Mouse (Mus musculus) neural tube, embryonic 12.5 days (tissue): ENCODE results near the gene Plekhm3. TPM values are rescaled to one million over a fixed set of nuclear protein-coding genes. Genes with fewer than 3 reads are reported as not detected.

ENCODE experiments used
- ATAC-seq: fragments of 200-750 bp; cut with Nextera tagmentation; 2 replicates; pipeline ENCODE4 v1.8.0; 2017; ENCODE audit warnings: low read depth, mild to moderate bottlenecking, moderate TSS enrichment, moderate library complexity; ENCODE audit not compliant: low FRiP score
- H3K27ac ChIP-seq: fragments of 300-500 bp; sonication (generic); 2 replicates; pipeline ENCODE4 v1.5.1; 2016
- H3K27me3 ChIP-seq: fragments of 300-500 bp; sonication (generic); replicated peaks from 2 replicates; pipeline ENCODE4 v1.6.1; 2016; ENCODE audit warnings: mild to moderate bottlenecking
- H3K36me3 ChIP-seq: fragments of 300-500 bp; sonication (generic); 2 replicates; pipeline ENCODE4 v1.6.1; 2016; ENCODE audit warnings: mild to moderate bottlenecking
- H3K4me1 ChIP-seq: fragments of 300-500 bp; sonication (generic); 2 replicates; pipeline ENCODE4 v1.6.1; 2016
- H3K4me2 ChIP-seq: fragments of 300-500 bp; sonication (generic); replicated peaks from 2 replicates; pipeline ENCODE4 v1.6.1; 2016; ENCODE audit warnings: mild to moderate bottlenecking
- H3K4me3 ChIP-seq: fragments of 300-500 bp; sonication (generic); 2 replicates; pipeline ENCODE4 v1.5.1; 2016
- H3K9ac ChIP-seq: fragments of 300-500 bp; sonication (generic); 2 replicates; pipeline ENCODE4 v1.6.1; 2016; ENCODE audit warnings: mild to moderate bottlenecking
- H3K9me3 ChIP-seq: fragments of 300-500 bp; sonication (generic); 2 replicates; pipeline ENCODE4 v1.6.1; 2016; ENCODE audit warnings: mild to moderate bottlenecking
- WGBS: fragments of 180-500 bp; shearing (Covaris S2); methylation state at CpG from one replicate; pipeline ENCODE4 v1.1.7; 2016; 5-methylcytosine and 5-hydroxymethylcytosine counted together
- polyA plus RNA-seq: library from polyadenylated mRNA; unstranded; fragments of >200 nt; fragmentation: Nextera tagmentation; extraction: Ambion mirVana; gene quantifications from 2 replicates; pipeline ENCODE4 v1.2.1, GENCODE M21; 2016

The Plekhm3 gene
- polyA plus RNA-seq, 1 experiment from 2014 or later, result 13.2 TPM

DNA sequence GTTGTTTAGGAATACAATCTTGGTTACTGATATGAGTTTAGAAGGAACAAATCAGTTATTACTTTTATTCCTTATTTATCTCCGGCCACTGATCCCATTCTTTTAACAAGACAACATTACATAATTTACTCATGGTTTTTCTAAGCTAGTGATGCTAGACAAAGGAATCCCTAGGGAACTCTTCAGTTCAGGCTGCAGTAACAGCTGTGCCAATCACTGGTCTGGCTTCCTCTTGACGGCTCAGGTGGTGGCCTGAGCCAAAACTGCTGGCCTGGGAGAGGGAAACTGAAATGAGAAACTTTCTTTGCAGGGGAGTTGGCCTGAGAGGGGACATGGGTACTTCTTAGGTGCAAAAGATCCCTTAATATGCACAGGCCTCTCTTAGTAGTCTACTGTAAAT is 151.4 kb downstream of the Plekhm3 start:
- H3K9ac ChIP-seq, result no peak overlapping the region
- H3K4me1 ChIP-seq, result peaks cover 4% of the 10 kb centered on the region
- ATAC-seq, result no peak
- no peaks in the 10 kb centered on the region for H3K36me3 ChIP-seq
- H3K27ac ChIP-seq, result no peak overlapping the region
- WGBS, result 52% methylated on average over 2 of the region's 2 CpGs
- no peaks in the 10 kb centered on the region for H3K27me3 ChIP-seq
- no peaks in the 10 kb centered on the region for H3K9me3 ChIP-seq
- no peak overlapping the region for H3K4me2 ChIP-seq
- H3K4me3 ChIP-seq, result no peak overlapping the region

DNA sequence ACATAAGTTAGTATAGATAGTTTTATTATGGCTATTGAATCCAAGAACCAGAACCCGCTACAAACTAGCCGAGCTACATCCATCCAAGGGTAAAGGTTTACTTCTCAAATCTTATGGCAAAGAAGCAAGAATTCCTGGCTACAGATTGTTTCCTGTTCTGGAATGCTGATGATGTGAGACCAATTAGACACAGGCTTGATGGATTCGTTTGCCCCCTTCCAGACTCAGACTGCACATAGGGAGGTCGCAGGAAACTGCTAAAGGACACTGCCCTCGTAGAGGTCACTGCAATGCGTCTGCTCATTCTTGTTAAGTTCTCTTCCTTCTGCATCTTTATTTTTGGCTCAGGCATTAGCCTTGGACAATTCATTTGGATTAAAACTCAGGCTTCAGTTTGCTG is 154.0 kb downstream of the Plekhm3 start:
- no peak overlapping the region for H3K4me2 ChIP-seq
- no peak overlapping the region for H3K27ac ChIP-seq
- no peak for ATAC-seq
- H3K36me3 ChIP-seq, result no peaks in the 10 kb centered on the region
- no peaks in the 10 kb centered on the region for H3K27me3 ChIP-seq
- no peak overlapping the region for H3K4me3 ChIP-seq
- peaks cover 4% of the 10 kb centered on the region for H3K4me1 ChIP-seq
- no peak overlapping the region for H3K9ac ChIP-seq
- WGBS, result 68% methylated on average over 6 of the region's 6 CpGs
- no peaks in the 10 kb centered on the region for H3K9me3 ChIP-seq

DNA sequence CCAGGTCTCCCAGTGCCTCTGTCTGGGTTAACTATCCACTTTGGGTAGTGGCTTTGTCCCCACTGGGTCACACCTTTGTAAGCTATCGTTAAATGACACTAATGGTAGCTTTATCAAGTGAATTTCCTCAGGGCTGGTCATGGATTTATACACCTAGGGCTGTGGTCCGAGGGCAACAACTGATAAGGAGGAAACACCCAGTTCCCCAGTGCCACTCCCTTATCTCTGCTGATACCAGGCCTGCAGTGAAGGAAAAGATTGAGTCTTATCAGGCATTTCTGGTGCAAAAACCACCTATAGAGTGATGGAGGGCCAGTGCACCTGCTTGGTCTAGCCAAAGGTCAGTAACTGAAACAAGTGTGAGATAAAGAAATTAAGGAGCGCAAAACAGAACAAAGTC is 159.0 kb downstream of the Plekhm3 start:
- H3K4me1 ChIP-seq, result peaks cover 11% of the 10 kb centered on the region; the same call in 1 of the 2 replicates
- no peak overlapping the region for H3K4me3 ChIP-seq
- H3K9me3 ChIP-seq, result no peaks in the 10 kb centered on the region
- H3K36me3 ChIP-seq, result peaks cover 10% of the 10 kb centered on the region; the same call in 1 of the 2 replicates
- no peaks in the 10 kb centered on the region for H3K27me3 ChIP-seq
- H3K4me2 ChIP-seq, result no peak overlapping the region
- no peak overlapping the region for H3K27ac ChIP-seq
- 86% methylated on average over 3 of the region's 3 CpGs for WGBS
- no peak for ATAC-seq
- H3K9ac ChIP-seq, result no peak overlapping the region

DNA sequence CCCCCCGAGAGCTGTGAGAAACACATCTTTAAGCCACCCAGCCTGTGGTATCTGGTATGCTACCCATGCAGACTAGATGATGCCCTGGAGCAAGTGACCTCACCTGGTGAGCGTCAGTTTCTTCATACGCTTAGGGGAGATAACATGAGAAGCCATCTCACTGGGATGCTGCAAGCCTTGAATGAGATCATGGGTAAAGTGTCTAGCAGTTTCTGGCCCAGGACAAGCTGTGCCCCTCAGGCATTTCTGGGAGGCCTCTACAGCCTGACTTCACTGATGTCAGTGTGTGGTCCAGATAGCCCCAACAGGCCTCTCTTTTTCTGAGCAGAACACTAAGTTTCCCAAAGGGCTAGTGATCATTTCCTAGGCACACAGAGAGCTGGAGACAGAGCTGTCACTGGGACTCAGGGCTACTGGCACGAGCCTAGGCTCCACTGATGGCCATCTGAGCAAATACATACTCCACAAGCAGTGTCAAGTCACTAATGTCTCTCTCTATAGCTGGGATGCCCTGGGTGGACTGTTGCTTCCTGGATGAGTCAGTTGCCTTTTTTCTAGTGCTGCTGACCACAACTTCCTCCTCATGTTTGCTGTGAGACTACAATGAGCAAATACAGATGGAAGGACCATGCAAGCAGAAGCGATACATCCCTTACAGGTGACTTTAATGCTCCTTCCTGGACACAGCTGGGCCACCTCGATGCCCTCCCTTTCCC is 159.6 kb downstream of the Plekhm3 start:
- H3K4me3 ChIP-seq, result no peak overlapping the region
- 90% methylated on average over 6 of the region's 6 CpGs for WGBS

DNA sequence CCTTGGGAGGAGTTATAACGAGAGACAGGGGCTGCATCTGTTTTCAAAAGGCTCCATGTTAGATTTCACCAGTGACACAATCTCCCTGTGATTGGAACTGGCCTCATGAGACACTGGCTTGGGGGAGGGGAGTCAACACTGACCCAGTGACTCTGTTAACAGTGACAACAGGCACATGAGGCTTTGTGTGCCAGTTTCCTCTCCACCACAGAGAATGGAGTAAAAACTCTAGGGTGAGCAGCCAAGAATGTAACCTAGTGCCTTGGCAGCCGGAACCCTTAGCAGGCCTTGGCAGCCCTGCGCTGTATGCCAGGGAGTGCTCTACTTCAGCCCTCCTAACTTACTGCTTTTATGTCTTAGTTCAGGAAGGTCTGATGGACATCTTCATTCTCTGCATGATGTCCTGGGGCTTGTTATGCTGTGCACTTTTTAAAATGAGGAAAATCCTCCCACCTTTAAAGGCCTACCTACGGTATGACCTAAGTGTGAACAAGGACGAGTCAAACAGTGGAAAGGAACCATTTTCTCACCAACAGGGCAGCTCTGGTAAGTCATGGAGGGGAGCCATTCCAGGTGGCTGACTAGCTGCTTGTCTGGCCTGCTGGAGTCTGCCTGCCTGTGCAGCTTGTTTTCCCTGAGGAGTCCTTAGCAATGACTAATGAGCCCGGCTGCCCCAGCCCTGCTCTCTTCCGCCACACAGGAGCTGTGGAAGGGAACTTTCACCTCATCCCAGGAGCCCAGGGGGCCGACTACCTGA is 161.2 kb downstream of the Plekhm3 start:
- Histone ChIP-seq H3K4me2 (no peak overlapping the region), H3K27ac (no peak overlapping the region), H3K9ac (no peak overlapping the region), H3K36me3 (peaks cover 10% of the 10 kb centered on the region; the same call in 1 of the 2 replicates), H3K4me3 (no peak overlapping the region), H3K9me3 (no peaks in the 10 kb centered on the region), H3K4me1 (peaks cover 26% of the 10 kb centered on the region), H3K27me3 (no peaks in the 10 kb centered on the region)
- no peak for ATAC-seq
- whole genome bisulfite sequencing, result 82% methylated on average over 8 of the region's 8 CpGs

More for the DNA sequence above, 159.6 kb downstream of the Plekhm3 start:
- Histone ChIP-seq H3K27me3 (no peaks in the 10 kb centered on the region), H3K36me3 (peaks cover 10% of the 10 kb centered on the region; the same call in 1 of the 2 replicates), H3K27ac (no peak overlapping the region), H3K4me2 (no peak overlapping the region), H3K9me3 (no peaks in the 10 kb centered on the region), H3K9ac (no peak overlapping the region), H3K4me1 (peaks cover 17% of the 10 kb centered on the region)
- no peak for ATAC-seq

DNA sequence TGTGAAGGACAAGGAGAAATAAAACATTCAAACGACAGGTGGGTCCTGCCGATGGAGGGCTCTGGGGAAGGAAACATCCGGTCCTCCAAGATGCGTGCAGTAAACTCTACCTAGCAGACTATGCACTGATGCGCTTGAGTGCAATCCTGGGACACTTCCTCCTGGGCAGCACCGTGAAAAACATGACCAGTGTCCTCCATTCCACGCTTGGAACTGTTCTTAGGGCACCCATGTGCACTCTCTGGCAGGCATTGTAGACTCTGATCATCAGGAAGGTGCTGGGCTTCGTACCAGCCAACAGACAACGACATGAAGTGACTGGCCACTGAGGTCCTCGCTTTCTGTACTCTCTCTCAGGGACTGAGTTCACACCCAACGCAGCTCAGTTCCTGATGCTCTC is 162.5 kb downstream of the Plekhm3 start:
- Histone ChIP-seq H3K27ac (no peak overlapping the region), H3K4me2 (no peak overlapping the region), H3K9me3 (no peaks in the 10 kb centered on the region), H3K27me3 (no peaks in the 10 kb centered on the region), H3K36me3 (peaks cover 10% of the 10 kb centered on the region; the same call in 1 of the 2 replicates), H3K4me1 (peaks cover 26% of the 10 kb centered on the region), H3K4me3 (no peak overlapping the region), H3K9ac (no peak overlapping the region)
- ATAC-seq, result no peak
- 88% methylated on average over 11 of the region's 11 CpGs for WGBS

DNA sequence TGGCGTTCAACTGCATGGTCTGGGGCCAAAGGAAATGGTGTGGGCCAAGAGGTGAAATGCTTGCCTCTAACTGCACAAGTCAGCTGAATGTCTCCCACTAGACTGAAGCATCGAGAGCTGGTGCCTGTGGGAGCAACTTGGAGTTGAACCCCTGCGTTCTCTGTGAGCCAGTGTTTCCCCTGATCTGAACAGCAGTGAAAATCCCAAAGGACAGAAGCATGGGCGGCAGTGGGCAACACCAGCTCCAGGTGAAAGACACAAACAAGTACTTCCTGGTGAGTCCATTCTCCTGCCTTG is 163.4 kb downstream of the Plekhm3 start:
- peaks cover 10% of the 10 kb centered on the region; the same call in 1 of the 2 replicates for H3K36me3 ChIP-seq
- no peaks in the 10 kb centered on the region for H3K9me3 ChIP-seq
- WGBS, result 90% methylated on average over 4 of the region's 4 CpGs
- no peak for ATAC-seq
- peaks cover 26% of the 10 kb centered on the region for H3K4me1 ChIP-seq
- no peak overlapping the region for H3K4me2 ChIP-seq
- no peak overlapping the region for H3K9ac ChIP-seq
- H3K27ac ChIP-seq, result no peak overlapping the region
- H3K4me3 ChIP-seq, result no peak overlapping the region
- H3K27me3 ChIP-seq, result no peaks in the 10 kb centered on the region

DNA sequence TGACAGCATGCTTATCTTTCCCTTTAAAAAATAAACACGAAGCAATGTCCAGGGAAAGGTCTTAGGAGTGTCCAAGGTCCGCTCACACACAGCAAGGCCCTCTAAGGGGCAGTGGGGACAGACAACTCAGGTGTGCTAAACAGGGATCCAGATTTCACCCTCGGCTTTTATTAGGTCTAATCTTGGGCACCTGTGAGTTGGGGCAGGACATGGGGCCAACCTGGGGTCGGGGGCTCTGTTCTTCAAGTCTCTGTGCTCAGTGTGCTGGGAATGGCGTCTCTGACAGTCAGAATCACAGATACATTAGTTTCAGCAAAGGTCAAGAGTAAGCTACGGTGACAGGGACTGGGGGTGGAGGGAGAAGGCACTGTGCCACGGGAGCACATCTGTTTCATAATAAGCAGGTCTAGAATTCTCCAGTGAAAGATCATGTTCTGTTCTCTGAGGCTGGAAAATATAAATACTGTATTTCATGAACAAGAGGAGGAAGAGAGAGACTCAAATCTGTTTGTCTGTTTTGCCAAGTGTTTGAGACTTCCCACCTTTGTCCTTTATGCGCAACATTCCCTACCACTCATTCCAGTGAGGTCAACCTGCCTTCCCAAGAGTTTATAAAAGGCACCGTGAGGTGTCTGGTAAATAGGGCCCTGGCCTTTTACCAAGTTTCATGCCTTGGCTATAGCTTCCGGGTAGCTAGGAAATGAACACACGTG is 163.9 kb downstream of the Plekhm3 start:
- no peak overlapping the region for H3K4me3 ChIP-seq
- 85% methylated on average over 11 of the region's 11 CpGs for WGBS
- no peaks in the 10 kb centered on the region for H3K27me3 ChIP-seq
- H3K9ac ChIP-seq, result no peak overlapping the region
- no peak for ATAC-seq
- peaks cover 10% of the 10 kb centered on the region; the same call in 1 of the 2 replicates for H3K36me3 ChIP-seq
- H3K4me2 ChIP-seq, result no peak overlapping the region
- peaks cover 26% of the 10 kb centered on the region for H3K4me1 ChIP-seq
- no peak overlapping the region for H3K27ac ChIP-seq
- H3K9me3 ChIP-seq, result no peaks in the 10 kb centered on the region

DNA sequence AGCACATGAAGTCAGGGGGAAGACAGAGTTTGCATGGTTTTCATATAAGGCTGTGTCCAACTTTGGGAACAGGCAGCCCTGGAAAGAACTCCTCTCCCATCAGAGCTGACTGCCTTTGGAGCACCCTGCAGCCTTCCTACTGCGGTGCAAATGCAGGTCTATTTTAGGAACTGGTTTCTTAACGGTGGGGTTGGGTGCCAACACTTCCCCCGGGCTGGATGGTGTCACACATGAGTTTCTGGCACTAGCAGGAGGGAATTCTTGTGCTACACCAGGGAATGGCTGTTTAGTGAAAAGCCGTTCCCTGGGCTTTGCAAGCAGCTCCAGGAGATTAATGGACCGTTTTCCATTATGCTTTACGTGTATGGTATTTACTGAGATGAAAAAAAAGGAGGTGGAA is 164.8 kb downstream of the Plekhm3 start:
- Histone ChIP-seq H3K4me1 (peaks cover 29% of the 10 kb centered on the region), H3K27me3 (no peaks in the 10 kb centered on the region), H3K9ac (no peak overlapping the region), H3K27ac (no peak overlapping the region), H3K4me2 (0 out of 2 replicates have a peak overlapping the region, but pooled peaks have one; percentile 2), H3K4me3 (no peak overlapping the region), H3K9me3 (no peaks in the 10 kb centered on the region), H3K36me3 (peaks cover 10% of the 10 kb centered on the region; the same call in 1 of the 2 replicates)
- ATAC-seq, result no peak
- 30% methylated on average over 6 of the region's 6 CpGs for WGBS

DNA sequence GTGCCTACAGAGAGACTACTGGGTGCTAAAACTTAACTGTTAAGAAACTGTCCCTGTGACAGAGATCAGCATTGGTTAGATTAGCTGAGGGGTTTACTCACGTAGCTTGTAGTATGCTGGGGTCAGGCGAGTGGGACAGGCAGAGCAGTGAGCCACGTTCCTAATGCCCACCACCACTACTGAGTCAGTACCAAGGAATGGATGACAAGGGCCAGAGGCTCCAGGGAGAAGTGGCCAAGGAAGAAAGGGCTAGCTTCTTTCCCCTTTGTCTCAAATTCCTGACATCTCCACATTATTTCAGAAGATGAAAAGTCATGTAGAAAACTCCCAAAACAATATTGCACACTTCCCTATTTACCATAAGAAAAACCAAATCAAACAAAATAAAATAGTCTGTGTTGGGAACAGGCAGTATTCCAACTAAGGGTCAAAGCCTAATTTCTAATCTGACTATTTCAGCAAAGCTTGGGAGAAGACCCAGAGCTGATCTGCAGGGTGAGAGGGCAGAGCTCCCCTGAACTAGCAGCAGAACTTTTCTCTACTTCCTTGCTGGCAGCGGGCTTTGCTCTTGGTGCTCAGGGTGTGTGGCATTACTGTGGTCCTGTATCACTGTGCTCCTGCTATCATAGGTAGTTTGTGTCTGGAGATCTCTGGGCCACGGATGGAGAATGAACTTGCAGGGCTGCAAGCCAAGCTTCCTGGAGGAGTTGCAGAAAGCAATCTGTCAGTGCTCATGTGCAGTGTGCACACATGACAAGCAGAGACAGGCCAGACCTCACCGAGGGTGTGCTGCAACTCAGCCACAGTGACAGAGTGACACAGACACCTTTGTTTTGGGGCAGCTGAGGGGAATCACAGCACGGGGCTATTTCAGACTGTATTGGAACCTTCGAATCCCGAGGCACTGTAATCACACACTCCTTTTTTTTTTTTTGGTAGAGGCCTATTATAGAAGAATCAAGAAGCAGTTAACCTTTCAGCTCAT is 165.5 kb downstream of the Plekhm3 start:
- 0 out of 2 replicates have a peak, but pooled peaks have one; percentile 37 for ATAC-seq
- no peak overlapping the region for H3K27ac ChIP-seq

DNA sequence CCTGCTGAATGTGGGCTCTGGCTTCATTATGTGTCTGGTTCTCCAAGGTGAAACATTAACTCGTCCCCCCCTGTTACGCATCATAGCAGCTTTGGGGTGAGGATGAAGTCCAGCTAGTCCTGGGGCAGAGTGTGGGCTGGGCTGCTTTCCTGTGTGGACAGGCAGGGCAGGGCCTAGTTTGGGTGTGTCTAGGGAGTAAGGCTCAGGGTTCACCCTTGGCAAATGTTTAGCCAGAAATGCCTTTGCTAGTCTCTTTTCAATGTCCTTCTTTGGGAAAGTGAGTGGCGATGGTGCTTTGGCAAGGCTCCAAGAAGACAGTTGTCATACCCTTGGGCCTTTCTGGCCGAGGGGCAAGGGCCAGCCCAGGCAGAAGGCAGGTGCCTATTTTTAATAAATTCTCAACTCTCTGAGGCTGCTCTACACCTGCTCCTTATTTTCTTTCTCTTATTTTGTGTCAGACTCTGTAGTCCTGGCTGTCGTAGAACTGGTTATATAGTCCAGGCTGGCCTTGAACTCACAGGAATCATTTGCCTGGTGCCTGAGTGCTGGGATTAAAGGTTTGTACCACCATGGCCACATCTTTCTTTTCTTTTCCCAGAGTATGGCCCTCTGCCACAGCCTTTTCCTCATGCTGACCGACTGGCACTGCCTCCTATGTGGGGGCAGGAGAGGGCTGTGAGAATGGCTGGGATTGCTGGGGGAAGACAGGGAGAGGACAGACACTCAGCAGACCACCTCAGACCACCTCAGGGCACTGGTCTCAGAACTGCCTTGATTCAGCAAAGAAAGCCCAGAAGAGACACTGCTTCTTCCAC is 168.7 kb downstream of the Plekhm3 start:
- no peak for ATAC-seq
- Histone ChIP-seq H3K4me1 (peaks cover 18% of the 10 kb centered on the region), H3K27me3 (no peaks in the 10 kb centered on the region), H3K4me2 (no peak overlapping the region), H3K36me3 (no peaks in the 10 kb centered on the region), H3K27ac (no peak overlapping the region), H3K9ac (no peak overlapping the region), H3K9me3 (no peaks in the 10 kb centered on the region), H3K4me3 (no peak overlapping the region)
- WGBS, result 77% methylated on average over 6 of the region's 6 CpGs

More for the DNA sequence above, 165.5 kb downstream of the Plekhm3 start:
- WGBS, result 56% methylated on average over 9 of the region's 9 CpGs
- Histone ChIP-seq H3K9me3 (no peaks in the 10 kb centered on the region), H3K4me3 (no peak overlapping the region), H3K4me1 (peaks cover 29% of the 10 kb centered on the region), H3K36me3 (peaks cover 10% of the 10 kb centered on the region; the same call in 1 of the 2 replicates), H3K9ac (no peak overlapping the region), H3K4me2 (no peak overlapping the region), H3K27me3 (no peaks in the 10 kb centered on the region)
